Mouse (Mus musculus) neural tube, embryonic 12.5 days (tissue): Measurements from ENCODE around the gene Yipf2. TPM values are rescaled to one million over a fixed set of nuclear protein-coding genes. Genes with fewer than 3 reads are reported as not detected.

Experiments used
- ATAC-seq: fragments of 200-750 bp; cut with Nextera tagmentation; 2 replicates; pipeline ENCODE4 v1.8.0; 2017; ENCODE audit warnings: low read depth, mild to moderate bottlenecking, moderate TSS enrichment, moderate library complexity; ENCODE audit not compliant: low FRiP score
- H3K27ac ChIP-seq: fragments of 300-500 bp; sonication (generic); 2 replicates; pipeline ENCODE4 v1.5.1; 2016
- H3K27me3 ChIP-seq: fragments of 300-500 bp; sonication (generic); replicated peaks from 2 replicates; pipeline ENCODE4 v1.6.1; 2016; ENCODE audit warnings: mild to moderate bottlenecking
- H3K36me3 ChIP-seq: fragments of 300-500 bp; sonication (generic); 2 replicates; pipeline ENCODE4 v1.6.1; 2016; ENCODE audit warnings: mild to moderate bottlenecking
- H3K4me1 ChIP-seq: fragments of 300-500 bp; sonication (generic); 2 replicates; pipeline ENCODE4 v1.6.1; 2016
- H3K4me2 ChIP-seq: fragments of 300-500 bp; sonication (generic); replicated peaks from 2 replicates; pipeline ENCODE4 v1.6.1; 2016; ENCODE audit warnings: mild to moderate bottlenecking
- H3K4me3 ChIP-seq: fragments of 300-500 bp; sonication (generic); 2 replicates; pipeline ENCODE4 v1.5.1; 2016
- H3K9ac ChIP-seq: fragments of 300-500 bp; sonication (generic); 2 replicates; pipeline ENCODE4 v1.6.1; 2016; ENCODE audit warnings: mild to moderate bottlenecking
- H3K9me3 ChIP-seq: fragments of 300-500 bp; sonication (generic); 2 replicates; pipeline ENCODE4 v1.6.1; 2016; ENCODE audit warnings: mild to moderate bottlenecking
- WGBS: fragments of 180-500 bp; shearing (Covaris S2); methylation state at CpG from one replicate; pipeline ENCODE4 v1.1.7; 2016; 5-methylcytosine and 5-hydroxymethylcytosine counted together
- polyA plus RNA-seq: library from polyadenylated mRNA; unstranded; fragments of >200 nt; fragmentation: Nextera tagmentation; extraction: Ambion mirVana; gene quantifications from 2 replicates; pipeline ENCODE4 v1.2.1, GENCODE M21; 2016

Yipf2 gene
- 22.0 and 22.1 TPM in 2 replicates for polyA plus RNA-seq

- Histone ChIP-seq H3K4me2 (peak within 1 kb of the TSS; percentile 93), H3K27ac (peak within 1 kb of the TSS; percentile 76; the same call in 1 of the 2 replicates), H3K4me1 (peaks cover 24% of the 10 kb centered on the region), H3K27me3 (no peaks in the 10 kb centered on the region), H3K4me3 (peak within 1 kb of the TSS; percentile 97), H3K9ac (peak within 1 kb of the TSS; percentile 93), H3K9me3 (no peaks in the 10 kb centered on the region), H3K36me3 (peaks cover 45% of the 10 kb centered on the region)
- WGBS: under 1% methylated on average over 30 of the region's 30 CpGs
- peak; percentile 88 for ATAC-seq
Observed at GRCm38 (mm10) chr9:21592703-21593121, at the start of gene Yipf2, which contains the start of gene Timm29. Gene Yipf2, minus strand, starts transcription at chr9:21592828. Gene Timm29, plus strand, starts transcription at chr9:21592722.

GRCm38 (mm10) chr9:21639031-21639430 is 46.4 kb upstream of the Yipf2 start:
- peaks cover 100% of the 10 kb centered on the region for H3K36me3 ChIP-seq
- no peak overlapping the region for H3K9ac ChIP-seq
- WGBS: 97% methylated on average over 11 of the region's 11 CpGs
- H3K27me3 ChIP-seq: no peaks in the 10 kb centered on the region
- no peaks in the 10 kb centered on the region for H3K4me1 ChIP-seq
- H3K4me2 ChIP-seq: no peak overlapping the region
- no peak for ATAC-seq
- H3K9me3 ChIP-seq: no peaks in the 10 kb centered on the region
- no peak overlapping the region for H3K4me3 ChIP-seq
- no peak overlapping the region for H3K27ac ChIP-seq

GRCm38 (mm10) chr9:21635639-21636038 is 43.0 kb upstream of the Yipf2 start:
- peaks cover 87% of the 10 kb centered on the region for H3K36me3 ChIP-seq
- H3K27me3 ChIP-seq: no peaks in the 10 kb centered on the region
- H3K4me3 ChIP-seq: no peak overlapping the region
- no peak overlapping the region for H3K27ac ChIP-seq
- no peaks in the 10 kb centered on the region for H3K9me3 ChIP-seq
- no peaks in the 10 kb centered on the region for H3K4me1 ChIP-seq
- no peak for ATAC-seq
- WGBS: 82% methylated on average over 7 of the region's 7 CpGs
- no peak overlapping the region for H3K9ac ChIP-seq
- no peak overlapping the region for H3K4me2 ChIP-seq

- H3K4me1 ChIP-seq: no peaks in the 10 kb centered on the region
- ATAC-seq: no peak
- H3K4me2 ChIP-seq: no peak overlapping the region
- H3K4me3 ChIP-seq: no peak overlapping the region
- no peak overlapping the region for H3K9ac ChIP-seq
- no peaks in the 10 kb centered on the region for H3K9me3 ChIP-seq
- no peaks in the 10 kb centered on the region for H3K27me3 ChIP-seq
- H3K36me3 ChIP-seq: peaks cover 61% of the 10 kb centered on the region
- H3K27ac ChIP-seq: no peak overlapping the region
- 72% methylated on average over 3 of the region's 3 CpGs for WGBS
Observed at GRCm38 (mm10) chr9:21633106-21633505, 40.5 kb upstream of the Yipf2 start.

- Histone ChIP-seq H3K36me3 (peaks cover 37% of the 10 kb centered on the region), H3K9me3 (no peaks in the 10 kb centered on the region), H3K9ac (no peak overlapping the region), H3K4me2 (no peak overlapping the region), H3K27me3 (no peaks in the 10 kb centered on the region), H3K4me1 (peaks cover 5% of the 10 kb centered on the region; the same call in 1 of the 2 replicates), H3K4me3 (no peak overlapping the region), H3K27ac (no peak overlapping the region)
- 86% methylated on average over 3 of the region's 3 CpGs for WGBS
- ATAC-seq: no peak
Observed at GRCm38 (mm10) chr9:21630673-21631072, 38.0 kb upstream of the Yipf2 start.

- H3K4me1 ChIP-seq: peaks cover 19% of the 10 kb centered on the region
- peaks cover 3% of the 10 kb centered on the region; the same call in 1 of the 2 replicates for H3K36me3 ChIP-seq
- H3K9me3 ChIP-seq: no peaks in the 10 kb centered on the region
- H3K27ac ChIP-seq: no peak overlapping the region
- H3K27me3 ChIP-seq: no peaks in the 10 kb centered on the region
- no peak overlapping the region for H3K9ac ChIP-seq
- 83% methylated on average over 5 of the region's 5 CpGs for WGBS
- ATAC-seq: no peak
- H3K4me3 ChIP-seq: no peak overlapping the region
- H3K4me2 ChIP-seq: no peak overlapping the region
Observed at GRCm38 (mm10) chr9:21627145-21627795, 34.6 kb upstream of the Yipf2 start.

GRCm38 (mm10) chr9:21626571-21626970 is 33.9 kb upstream of the Yipf2 start:
- Histone ChIP-seq H3K9ac (no peak overlapping the region), H3K9me3 (no peaks in the 10 kb centered on the region), H3K4me1 (peaks cover 19% of the 10 kb centered on the region), H3K27ac (no peak overlapping the region), H3K4me2 (no peak overlapping the region), H3K36me3 (no peaks in the 10 kb centered on the region; the same call in 1 of the 2 replicates), H3K27me3 (no peaks in the 10 kb centered on the region), H3K4me3 (no peak overlapping the region)
- no peak for ATAC-seq

GRCm38 (mm10) chr9:21625342-21626339 is 33.0 kb upstream of the Yipf2 start:
- no peak overlapping the region for H3K4me2 ChIP-seq
- H3K4me3 ChIP-seq: no peak overlapping the region
- no peak overlapping the region for H3K9ac ChIP-seq
- peaks cover 19% of the 10 kb centered on the region for H3K4me1 ChIP-seq
- H3K9me3 ChIP-seq: no peaks in the 10 kb centered on the region
- H3K36me3 ChIP-seq: peaks cover 2% of the 10 kb centered on the region; the same call in 1 of the 2 replicates
- ATAC-seq: no peak
- no peaks in the 10 kb centered on the region for H3K27me3 ChIP-seq
- 87% methylated on average over 10 of the region's 10 CpGs for WGBS
- no peak overlapping the region for H3K27ac ChIP-seq

- Histone ChIP-seq H3K4me1 (peaks cover 29% of the 10 kb centered on the region), H3K36me3 (peaks cover 2% of the 10 kb centered on the region; the same call in 1 of the 2 replicates), H3K4me2 (no peak overlapping the region), H3K9ac (no peak overlapping the region), H3K4me3 (no peak overlapping the region), H3K27me3 (no peaks in the 10 kb centered on the region), H3K9me3 (no peaks in the 10 kb centered on the region), H3K27ac (no peak overlapping the region)
- 98% methylated on average over 1 of the region's 1 CpGs for WGBS
- ATAC-seq: no peak
Observed at GRCm38 (mm10) chr9:21622676-21623075, 30.0 kb upstream of the Yipf2 start.

GRCm38 (mm10) chr9:21620229-21620628 is 27.6 kb upstream of the Yipf2 start:
- no peak for ATAC-seq
- no peaks in the 10 kb centered on the region for H3K9me3 ChIP-seq
- peaks cover 2% of the 10 kb centered on the region; the same call in 1 of the 2 replicates for H3K36me3 ChIP-seq
- peaks cover 21% of the 10 kb centered on the region for H3K4me1 ChIP-seq
- no peak overlapping the region for H3K4me3 ChIP-seq
- WGBS: 90% methylated on average over 4 of the region's 4 CpGs
- H3K9ac ChIP-seq: no peak overlapping the region
- no peak overlapping the region for H3K27ac ChIP-seq
- no peak overlapping the region for H3K4me2 ChIP-seq
- H3K27me3 ChIP-seq: no peaks in the 10 kb centered on the region

GRCm38 (mm10) chr9:21617066-21617465 is 24.4 kb upstream of the Yipf2 start:
- H3K27me3 ChIP-seq: no peaks in the 10 kb centered on the region
- H3K4me2 ChIP-seq: peak overlapping the region; percentile 74
- peaks cover 10% of the 10 kb centered on the region for H3K4me1 ChIP-seq
- peak overlapping the region; percentile 85 for H3K9ac ChIP-seq
- H3K36me3 ChIP-seq: 0 out of 2 replicates have a peak, but pooled peaks cover 2% of the 10 kb centered on the region
- no peak for ATAC-seq
- 13% methylated on average over 10 of the region's 10 CpGs for WGBS
- peak overlapping the region; percentile 94; the same call in 1 of the 2 replicates for H3K27ac ChIP-seq
- no peaks in the 10 kb centered on the region for H3K9me3 ChIP-seq
- H3K4me3 ChIP-seq: peak overlapping the region; percentile 74

GRCm38 (mm10) chr9:21616232-21616781 is 23.7 kb upstream of the Yipf2 start:
- H3K4me2 ChIP-seq: peak overlapping the region; percentile 74
- peak overlapping the region; percentile 94 for H3K27ac ChIP-seq
- peak overlapping the region; percentile 85 for H3K9ac ChIP-seq
- H3K4me3 ChIP-seq: peak overlapping the region; percentile 74
- no peaks in the 10 kb centered on the region for H3K9me3 ChIP-seq
- H3K36me3 ChIP-seq: no peaks in the 10 kb centered on the region
- no peaks in the 10 kb centered on the region for H3K27me3 ChIP-seq
- WGBS: under 1% methylated on average over 57 of the region's 57 CpGs
- peak; percentile 89 for ATAC-seq
- peaks cover 10% of the 10 kb centered on the region for H3K4me1 ChIP-seq
